Mouse (Mus musculus): ENCODE measurements around the gene Macrod2. TPM values are rescaled to one million over a fixed set of nuclear protein-coding genes. Genes with fewer than 3 reads are reported as not detected.
A peak's percentile ranks its signal among the peaks of the same experiment; 100 is the strongest.
"Not testable (repeated sequence)": the region's sequence is repeated elsewhere in the genome, so short reads cannot be mapped to it uniquely, and the experiment has no call there.

The Macrod2 gene
- polyA plus RNA-seq, 1 experiment from 2014 or later, result 65.9 TPM

DNA sequence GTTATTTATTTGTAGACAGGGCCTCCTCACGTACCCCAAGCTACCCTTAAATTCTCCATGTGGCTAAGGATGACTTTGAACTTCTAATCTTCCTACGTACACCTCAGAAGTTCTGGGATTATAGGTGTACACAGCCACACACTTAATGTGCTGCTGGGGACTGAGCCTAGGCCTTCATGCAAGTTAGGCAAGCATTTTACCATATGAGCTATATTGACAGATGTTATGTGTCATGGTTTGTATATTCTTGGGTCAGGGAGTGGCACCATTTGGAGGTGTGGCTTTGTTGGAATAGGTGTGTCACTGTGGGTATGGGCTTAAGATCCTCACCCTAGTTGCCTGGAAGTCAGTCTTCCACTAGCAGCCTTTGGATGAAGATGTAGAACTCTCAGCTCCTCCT, 347.8 kb downstream of the Macrod2 start:
- not testable (repeated sequence) for H3K4me2 ChIP-seq (ENCODE audit: low read depth, low read length); H3K27ac ChIP-seq (ENCODE audit: low read depth, low read length); H3K9me3 ChIP-seq (ENCODE audit: control insufficient read depth, low read length); H3K4me3 ChIP-seq (ENCODE audit: low read depth, low read length); H3K27me3 ChIP-seq (ENCODE audit: control insufficient read depth, insufficient read depth, low read length); H3K36me3 ChIP-seq (ENCODE audit: control insufficient read depth, insufficient read depth, low read length); ATAC-seq (ENCODE audit: low read depth); H3K9ac ChIP-seq (replicated peaks; ENCODE audit: low read depth, low read length); H3K4me1 ChIP-seq (ENCODE audit: control insufficient read depth, insufficient read depth, low read length)
- WGBS, result 75% methylated on average over 2 of the region's 2 CpGs

DNA sequence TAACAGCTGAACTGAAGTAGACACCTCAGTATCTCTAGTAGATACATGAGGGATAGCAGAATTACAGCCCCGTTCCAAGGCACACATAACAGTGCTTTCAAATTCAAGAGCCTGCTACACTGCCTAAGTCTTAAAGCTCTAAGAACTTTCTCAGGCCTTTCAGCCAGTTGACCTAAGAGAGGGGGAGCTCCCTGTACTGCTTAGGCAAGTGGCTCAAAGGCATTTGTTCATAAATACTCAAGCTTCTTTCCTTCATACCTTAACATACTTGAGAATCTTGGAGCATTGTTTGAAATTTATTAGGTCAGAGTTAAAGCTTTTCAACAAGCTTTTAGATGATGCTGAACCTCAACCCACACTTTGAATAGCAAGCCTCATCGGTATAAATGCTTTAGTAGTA, 363.8 kb downstream of the Macrod2 start:
- H3K27ac ChIP-seq (ENCODE audit: low read depth, low read length), result no peak overlapping the region
- no peaks in the 10 kb centered on the region for H3K4me1 ChIP-seq (ENCODE audit: control insufficient read depth, insufficient read depth, low read length)
- H3K4me2 ChIP-seq (ENCODE audit: low read depth, low read length), result no peak overlapping the region
- no peaks in the 10 kb centered on the region for H3K27me3 ChIP-seq (ENCODE audit: control insufficient read depth, insufficient read depth, low read length)
- no peak overlapping the region for H3K9ac ChIP-seq (replicated peaks; ENCODE audit: low read depth, low read length)
- no peaks in the 10 kb centered on the region for H3K9me3 ChIP-seq (ENCODE audit: control insufficient read depth, low read length)
- no peak overlapping the region for H3K4me3 ChIP-seq (ENCODE audit: low read depth, low read length)
- 89% methylated on average over 2 of the region's 2 CpGs for WGBS
- ATAC-seq (ENCODE audit: low read depth), result no peak
- no peaks in the 10 kb centered on the region for H3K36me3 ChIP-seq (ENCODE audit: control insufficient read depth, insufficient read depth, low read length)

DNA sequence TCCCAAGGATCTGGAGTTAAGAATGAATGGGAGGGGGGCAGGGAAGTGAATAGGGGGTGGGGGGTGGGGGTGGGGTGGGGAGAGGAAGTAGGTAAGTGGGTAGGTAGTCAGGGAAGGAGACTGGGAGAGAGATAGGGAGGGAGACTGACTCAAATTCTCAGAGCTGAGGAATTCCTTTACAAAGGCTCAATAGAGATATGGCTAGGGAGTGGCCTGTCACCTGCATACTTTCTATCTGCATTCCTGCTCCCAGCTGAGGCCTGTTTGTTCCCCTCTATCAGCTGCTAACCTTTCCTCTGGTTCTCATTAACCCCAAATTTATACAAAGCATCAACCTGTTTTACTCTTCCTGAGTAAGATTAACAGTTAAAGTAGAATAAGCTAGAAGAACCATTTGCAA, 364.6 kb downstream of the Macrod2 start:
- Histone ChIP-seq H3K4me1 (ENCODE audit: control insufficient read depth, insufficient read depth, low read length) (no peaks in the 10 kb centered on the region), H3K4me3 (ENCODE audit: low read depth, low read length) (no peak overlapping the region), H3K27me3 (ENCODE audit: control insufficient read depth, insufficient read depth, low read length) (no peaks in the 10 kb centered on the region), H3K9me3 (ENCODE audit: control insufficient read depth, low read length) (no peaks in the 10 kb centered on the region), H3K27ac (ENCODE audit: low read depth, low read length) (no peak overlapping the region), H3K9ac (replicated peaks; ENCODE audit: low read depth, low read length) (no peak overlapping the region), H3K36me3 (ENCODE audit: control insufficient read depth, insufficient read depth, low read length) (no peaks in the 10 kb centered on the region), H3K4me2 (ENCODE audit: low read depth, low read length) (no peak overlapping the region)
- ATAC-seq (ENCODE audit: low read depth), result no peak

DNA sequence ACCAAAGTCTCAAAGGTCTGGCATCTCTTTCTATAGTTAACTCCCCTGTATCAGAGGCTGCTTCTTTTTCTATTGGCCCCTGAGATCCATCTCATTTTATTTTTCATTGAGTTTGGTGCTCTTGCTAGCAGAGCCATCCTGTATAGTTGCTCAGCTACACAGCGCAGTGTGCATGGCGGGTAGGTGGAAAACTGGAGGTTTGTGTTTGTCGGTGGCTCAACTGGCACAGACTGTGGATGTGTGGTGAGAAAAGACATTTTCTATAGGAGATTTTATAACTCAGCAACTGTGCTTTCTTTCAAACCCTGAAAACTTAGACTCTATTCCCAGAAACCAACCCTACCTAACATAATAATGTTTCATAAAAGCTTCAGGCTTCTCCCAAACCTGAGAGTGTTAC, 365.0 kb downstream of the Macrod2 start:
- H3K4me3 ChIP-seq (ENCODE audit: low read depth, low read length), result no peak overlapping the region
- 96% methylated on average over 3 of the region's 3 CpGs for WGBS
- no peaks in the 10 kb centered on the region for H3K9me3 ChIP-seq (ENCODE audit: control insufficient read depth, low read length)
- no peak for ATAC-seq (ENCODE audit: low read depth)
- no peak overlapping the region for H3K27ac ChIP-seq (ENCODE audit: low read depth, low read length)
- H3K27me3 ChIP-seq (ENCODE audit: control insufficient read depth, insufficient read depth, low read length), result no peaks in the 10 kb centered on the region
- H3K9ac ChIP-seq (replicated peaks; ENCODE audit: low read depth, low read length), result no peak overlapping the region
- no peak overlapping the region for H3K4me2 ChIP-seq (ENCODE audit: low read depth, low read length)
- H3K36me3 ChIP-seq (ENCODE audit: control insufficient read depth, insufficient read depth, low read length), result no peaks in the 10 kb centered on the region
- no peaks in the 10 kb centered on the region for H3K4me1 ChIP-seq (ENCODE audit: control insufficient read depth, insufficient read depth, low read length)

DNA sequence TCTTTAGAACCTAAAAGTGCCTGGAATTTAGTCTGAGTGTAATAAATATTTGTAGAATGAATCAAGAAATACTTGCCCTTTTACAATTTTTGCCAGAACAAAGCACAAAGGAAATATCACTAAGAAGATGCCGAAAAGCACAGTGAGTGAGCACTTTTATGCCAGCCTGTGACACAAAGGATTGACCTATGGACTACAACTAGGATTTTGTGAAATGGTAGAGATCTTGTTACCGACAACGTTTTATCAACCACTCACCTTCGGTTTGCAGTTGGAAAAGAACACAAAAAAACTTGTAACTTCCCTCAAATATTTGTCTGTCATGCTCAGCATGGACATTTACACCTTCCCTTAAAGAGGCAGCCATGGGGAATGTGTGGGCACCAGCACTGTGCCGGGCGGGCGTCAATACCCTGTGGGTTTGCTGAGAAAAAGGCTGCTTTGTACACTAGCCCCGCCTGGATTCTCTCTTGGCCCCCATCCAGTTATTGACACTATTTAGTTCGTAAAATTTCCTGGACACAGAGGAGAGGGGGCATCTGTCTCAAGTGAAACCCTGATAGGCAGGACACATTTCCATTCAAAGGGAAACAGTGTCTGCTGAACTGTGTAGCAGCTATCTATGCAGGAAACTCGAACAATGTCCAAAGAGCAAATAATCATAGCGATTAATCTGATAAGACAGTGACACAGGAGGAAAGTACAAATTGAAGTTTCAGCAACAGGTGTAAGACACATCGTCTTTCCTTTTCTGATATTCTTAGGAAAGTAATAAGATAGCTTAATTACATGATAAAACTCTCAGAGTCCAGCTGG, 368.2 kb downstream of the Macrod2 start:
- Histone ChIP-seq H3K4me1 (ENCODE audit: control insufficient read depth, insufficient read depth, low read length) (no peaks in the 10 kb centered on the region), H3K36me3 (ENCODE audit: control insufficient read depth, insufficient read depth, low read length) (no peaks in the 10 kb centered on the region), H3K9ac (replicated peaks; ENCODE audit: low read depth, low read length) (no peak overlapping the region), H3K4me2 (ENCODE audit: low read depth, low read length) (no peak overlapping the region), H3K27me3 (ENCODE audit: control insufficient read depth, insufficient read depth, low read length) (no peaks in the 10 kb centered on the region), H3K4me3 (ENCODE audit: low read depth, low read length) (no peak overlapping the region), H3K9me3 (ENCODE audit: control insufficient read depth, low read length) (no peaks in the 10 kb centered on the region), H3K27ac (ENCODE audit: low read depth, low read length) (no peak overlapping the region)
- ATAC-seq (ENCODE audit: low read depth), result peak; percentile 51; the same call in 1 of the 2 replicates
- 66% methylated on average over 12 of the region's 12 CpGs for WGBS

DNA sequence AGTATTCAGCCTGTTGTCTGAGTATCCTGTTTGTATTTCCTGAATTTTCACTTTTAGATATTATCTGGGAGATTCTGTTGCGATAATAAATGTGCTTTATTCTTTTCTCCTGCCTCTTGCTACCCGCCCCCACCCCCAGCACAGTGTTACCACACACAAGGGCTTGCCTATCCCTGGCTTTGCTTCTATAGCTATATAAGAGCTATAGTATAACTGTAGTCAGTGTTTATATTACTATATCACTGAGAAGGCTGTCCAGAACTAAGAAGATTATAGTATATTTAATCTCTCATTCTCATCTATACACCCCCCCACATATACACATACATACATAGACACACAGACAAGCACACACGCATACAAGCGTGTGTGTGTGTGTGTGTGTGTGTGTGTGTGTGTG, 374.4 kb downstream of the Macrod2 start:
- Histone ChIP-seq H3K4me1 (ENCODE audit: control insufficient read depth, insufficient read depth, low read length) (no peaks in the 10 kb centered on the region), H3K27me3 (ENCODE audit: control insufficient read depth, insufficient read depth, low read length) (no peaks in the 10 kb centered on the region), H3K27ac (ENCODE audit: low read depth, low read length) (no peak overlapping the region), H3K4me3 (ENCODE audit: low read depth, low read length) (no peak overlapping the region), H3K4me2 (ENCODE audit: low read depth, low read length) (no peak overlapping the region), H3K9me3 (ENCODE audit: control insufficient read depth, low read length) (no peaks in the 10 kb centered on the region), H3K9ac (replicated peaks; ENCODE audit: low read depth, low read length) (no peak overlapping the region), H3K36me3 (ENCODE audit: control insufficient read depth, insufficient read depth, low read length) (no peaks in the 10 kb centered on the region)
- ATAC-seq (ENCODE audit: low read depth), result no peak
- 87% methylated on average over 4 of the region's 4 CpGs for WGBS

DNA sequence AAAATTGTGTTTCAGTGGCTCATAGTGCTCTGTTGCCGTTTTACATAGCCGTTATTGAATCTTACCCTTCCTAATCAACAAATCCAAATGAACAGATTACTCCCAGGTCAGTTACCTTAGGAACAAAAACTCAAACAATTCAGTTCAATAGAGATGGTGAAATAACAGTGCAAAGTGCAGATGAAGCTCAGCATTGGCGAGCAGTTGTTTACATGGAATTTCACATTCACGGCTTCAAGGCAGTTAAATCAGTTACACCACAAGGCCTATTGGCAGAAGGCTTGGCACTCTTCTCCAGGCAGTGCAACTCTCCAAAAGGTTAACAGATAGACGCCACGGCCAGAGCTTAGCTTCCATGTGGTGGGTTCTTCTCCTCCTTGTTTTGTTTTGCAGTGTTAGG, 377.7 kb downstream of the Macrod2 start:
- Histone ChIP-seq H3K4me3 (ENCODE audit: low read depth, low read length) (no peak overlapping the region), H3K27ac (ENCODE audit: low read depth, low read length) (no peak overlapping the region), H3K9ac (replicated peaks; ENCODE audit: low read depth, low read length) (no peak overlapping the region), H3K4me1 (ENCODE audit: control insufficient read depth, insufficient read depth, low read length) (no peaks in the 10 kb centered on the region), H3K27me3 (ENCODE audit: control insufficient read depth, insufficient read depth, low read length) (no peaks in the 10 kb centered on the region), H3K9me3 (ENCODE audit: control insufficient read depth, low read length) (no peaks in the 10 kb centered on the region), H3K36me3 (ENCODE audit: control insufficient read depth, insufficient read depth, low read length) (no peaks in the 10 kb centered on the region), H3K4me2 (ENCODE audit: low read depth, low read length) (no peak overlapping the region)
- 91% methylated on average over 6 of the region's 6 CpGs for WGBS
- ATAC-seq (ENCODE audit: low read depth), result no peak

DNA sequence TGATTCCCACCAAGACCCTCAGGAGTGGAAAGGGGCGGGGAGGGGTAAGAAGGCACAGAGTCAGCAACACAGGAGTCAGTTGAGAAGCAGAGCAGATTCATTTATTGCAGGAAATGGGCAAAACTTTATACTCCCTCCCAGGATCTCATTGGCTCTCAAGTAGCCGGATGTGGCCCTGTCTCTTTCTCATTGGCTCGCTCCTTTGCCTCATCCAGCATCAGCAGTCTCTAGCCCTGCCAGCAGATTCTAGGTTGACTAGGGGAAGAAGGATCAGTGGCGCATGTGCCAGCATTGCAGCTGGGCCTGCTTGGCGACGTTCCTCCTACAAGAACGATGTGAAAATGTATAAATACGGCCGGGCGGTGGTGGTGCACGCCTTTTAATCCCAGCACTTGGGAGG, 378.3 kb downstream of the Macrod2 start:
- H3K36me3 ChIP-seq (ENCODE audit: control insufficient read depth, insufficient read depth, low read length), result no peaks in the 10 kb centered on the region
- no peak overlapping the region for H3K4me3 ChIP-seq (ENCODE audit: low read depth, low read length)
- no peaks in the 10 kb centered on the region for H3K4me1 ChIP-seq (ENCODE audit: control insufficient read depth, insufficient read depth, low read length)
- 94% methylated on average over 11 of the region's 11 CpGs for WGBS
- no peaks in the 10 kb centered on the region for H3K9me3 ChIP-seq (ENCODE audit: control insufficient read depth, low read length)
- no peak for ATAC-seq (ENCODE audit: low read depth)
- no peaks in the 10 kb centered on the region for H3K27me3 ChIP-seq (ENCODE audit: control insufficient read depth, insufficient read depth, low read length)
- no peak overlapping the region for H3K9ac ChIP-seq (replicated peaks; ENCODE audit: low read depth, low read length)
- H3K4me2 ChIP-seq (ENCODE audit: low read depth, low read length), result no peak overlapping the region
- H3K27ac ChIP-seq (ENCODE audit: low read depth, low read length), result no peak overlapping the region

DNA sequence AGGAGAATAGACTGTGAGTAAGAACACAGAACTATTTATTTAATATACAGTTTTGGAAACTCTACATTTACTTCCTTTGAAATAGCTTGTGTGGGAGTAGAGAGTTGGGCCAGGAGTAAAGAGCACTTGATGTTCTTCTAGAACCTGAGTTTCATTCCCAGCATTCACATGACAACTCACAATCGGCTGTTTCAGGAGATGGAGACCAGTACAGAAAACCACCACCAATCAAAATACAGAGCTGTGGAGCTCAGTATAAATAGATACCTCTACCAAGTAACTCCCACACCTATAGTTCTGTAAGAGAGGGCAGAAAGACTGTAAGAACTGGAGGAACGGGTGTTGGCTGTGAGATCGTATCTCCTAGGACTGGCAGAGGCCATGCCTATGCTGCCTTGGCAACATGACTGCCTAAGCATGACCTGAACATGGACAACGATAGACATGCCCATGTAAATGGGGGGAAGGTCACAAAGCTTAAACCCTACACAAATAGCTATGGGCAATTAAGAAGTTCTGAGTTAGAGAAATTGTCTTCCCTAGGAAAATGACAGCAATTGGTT, 379.8 kb downstream of the Macrod2 start:
- WGBS, result 91% methylated on average over 4 of the region's 4 CpGs
- H3K4me1 ChIP-seq (ENCODE audit: control insufficient read depth, insufficient read depth, low read length), result no peaks in the 10 kb centered on the region
- H3K27me3 ChIP-seq (ENCODE audit: control insufficient read depth, insufficient read depth, low read length), result no peaks in the 10 kb centered on the region
- no peak overlapping the region for H3K9ac ChIP-seq (replicated peaks; ENCODE audit: low read depth, low read length)
- no peaks in the 10 kb centered on the region for H3K36me3 ChIP-seq (ENCODE audit: control insufficient read depth, insufficient read depth, low read length)
- no peaks in the 10 kb centered on the region for H3K9me3 ChIP-seq (ENCODE audit: control insufficient read depth, low read length)
- no peak overlapping the region for H3K27ac ChIP-seq (ENCODE audit: low read depth, low read length)
- no peak overlapping the region for H3K4me3 ChIP-seq (ENCODE audit: low read depth, low read length)
- no peak overlapping the region for H3K4me2 ChIP-seq (ENCODE audit: low read depth, low read length)
- no peak for ATAC-seq (ENCODE audit: low read depth)
